Mouse (Mus musculus) brain, embryonic 14.5 days (tissue): ENCODE measurements around the gene Jade2. TPM values are rescaled to one million over a fixed set of nuclear protein-coding genes. Genes with fewer than 3 reads are reported as not detected.

Source experiments
- DNase-seq: peaks from one replicate; pipeline ENCODE4 v3.0.0-alpha.2; 2011; ENCODE audit warnings: low read depth
- CTCF ChIP-seq: fragments of 200-500 bp; IDR thresholded peaks from 2 replicates; pipeline ENCODE4 v1.5.1; 2012; ENCODE audit warnings: inconsistent platforms, mild to moderate bottlenecking, moderate library complexity, borderline replicate concordance; ENCODE audit not compliant: insufficient read depth, insufficient read length; ENCODE audit errors: extremely low read depth
- POLR2A ChIP-seq: fragments of 200-500 bp; IDR thresholded peaks from 2 replicates; pipeline ENCODE4 v1.6.1; 2012; ENCODE audit warnings: mild to moderate bottlenecking, inconsistent platforms, borderline replicate concordance; ENCODE audit not compliant: poor library complexity, insufficient read depth, insufficient read length, severe bottlenecking; ENCODE audit errors: extremely low read depth
- polyA plus RNA-seq: library from polyadenylated mRNA; depleted of rRNA; stranded (reverse); fragments of >200 nt; gene quantifications from 2 replicates; pipeline ENCODE4 v1.2.3, GENCODE M21; 2012

Gene Jade2
- polyA plus RNA-seq, 1 experiment: 1.1 TPM

DNA sequence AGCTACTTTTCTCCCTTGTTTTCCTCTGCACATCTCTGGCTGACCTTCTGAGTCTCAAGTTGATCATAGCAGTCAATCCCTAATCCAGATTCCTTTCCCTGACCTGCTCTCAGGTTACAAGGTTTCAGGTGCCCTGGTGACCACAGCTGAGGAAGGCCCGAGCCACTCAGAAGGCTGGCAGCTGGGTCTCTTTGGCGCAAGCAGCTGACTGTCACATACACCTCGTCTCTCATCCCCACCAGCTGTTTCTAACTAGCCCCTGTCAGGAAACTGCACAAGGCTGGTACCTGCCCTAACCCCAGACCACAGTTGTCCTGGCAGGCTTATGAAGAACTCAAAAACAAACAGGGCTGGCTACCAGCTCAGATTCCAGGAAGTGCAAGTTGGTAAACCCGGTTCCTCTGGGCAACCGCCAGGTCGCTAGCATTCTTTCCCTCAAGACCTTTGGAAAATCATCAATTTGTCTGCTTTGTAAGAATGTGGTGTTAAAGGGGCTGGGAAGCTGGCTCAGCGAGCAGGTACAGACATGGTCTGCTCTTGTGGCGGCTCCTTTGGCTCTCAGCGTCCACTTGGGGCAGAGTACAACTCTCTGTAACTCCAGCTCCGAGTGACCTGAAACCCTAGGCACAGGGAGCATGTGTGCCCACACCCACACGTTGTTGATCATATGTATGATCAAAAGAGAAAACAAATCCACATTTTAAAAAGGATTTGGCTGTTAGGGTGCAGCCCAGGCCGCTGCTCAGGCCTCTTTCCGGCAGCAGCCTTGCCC is 50.2 kb downstream of the Jade2 start:
- DNase-seq: no peak

GRCm38 (mm10) chr11:51805221-51805981 is 52.1 kb downstream of the Jade2 start:
- DNase-seq: peak; percentile 94
- TF ChIP-seq CTCF: no peak
- peak; percentile 46; the same call in 1 of the 2 replicates for TF ChIP-seq POLR2A

More for the DNA sequence above, 50.2 kb downstream of the Jade2 start:
- no peak for TF ChIP-seq POLR2A

GRCm38 (mm10) chr11:51800634-51801325 is 56.7 kb downstream of the Jade2 start:
- TF ChIP-seq POLR2A: no peak
- TF ChIP-seq CTCF: no peak
- no peak for DNase-seq

- DNase-seq: peak; percentile 7
- TF ChIP-seq POLR2A (no peak), CTCF (no peak)
Observed at GRCm38 (mm10) chr11:51796272-51796671, 61.2 kb downstream of the Jade2 start.

GRCm38 (mm10) chr11:51790662-51791061 is 66.8 kb downstream of the Jade2 start:
- TF ChIP-seq CTCF (no peak), POLR2A (no peak)
- no peak for DNase-seq

GRCm38 (mm10) chr11:51789735-51790134 is 67.7 kb downstream of the Jade2 start:
- peak; percentile 8 for DNase-seq

GRCm38 (mm10) chr11:51785926-51786325 is 71.5 kb downstream of the Jade2 start:
- no peak for DNase-seq
- TF ChIP-seq POLR2A (no peak), CTCF (peak; percentile 54; the same call in 1 of the 2 replicates)

DNA sequence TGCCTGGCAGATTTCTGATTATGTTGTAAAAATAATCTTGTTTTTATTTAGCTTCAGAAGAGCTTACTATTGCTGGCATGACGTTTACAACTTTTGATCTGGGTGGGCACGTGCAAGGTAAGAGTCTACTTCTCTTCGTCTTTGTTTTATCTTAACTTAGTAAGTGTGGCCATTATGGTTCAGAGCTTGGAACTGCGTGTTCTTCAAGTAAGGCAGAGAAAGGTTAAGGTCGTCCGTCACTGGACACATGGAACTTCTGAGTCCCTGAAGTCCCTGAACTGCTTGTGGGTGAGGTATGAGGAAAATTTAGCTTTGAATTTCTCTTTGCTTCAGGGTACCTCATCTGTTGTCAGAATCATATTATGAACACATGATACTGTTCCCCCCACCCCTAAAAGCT is 74.7 kb downstream of the Jade2 start:
- DNase-seq: no peak
- TF ChIP-seq CTCF (no peak), POLR2A (no peak)

GRCm38 (mm10) chr11:51780773-51781267 is 76.6 kb downstream of the Jade2 start:
- no peak for DNase-seq
- TF ChIP-seq CTCF (no peak), POLR2A (no peak)

- TF ChIP-seq CTCF: no peak
- TF ChIP-seq POLR2A: no peak
- DNase-seq: no peak
Observed at GRCm38 (mm10) chr11:51777478-51777877, 80.0 kb downstream of the Jade2 start.

DNA sequence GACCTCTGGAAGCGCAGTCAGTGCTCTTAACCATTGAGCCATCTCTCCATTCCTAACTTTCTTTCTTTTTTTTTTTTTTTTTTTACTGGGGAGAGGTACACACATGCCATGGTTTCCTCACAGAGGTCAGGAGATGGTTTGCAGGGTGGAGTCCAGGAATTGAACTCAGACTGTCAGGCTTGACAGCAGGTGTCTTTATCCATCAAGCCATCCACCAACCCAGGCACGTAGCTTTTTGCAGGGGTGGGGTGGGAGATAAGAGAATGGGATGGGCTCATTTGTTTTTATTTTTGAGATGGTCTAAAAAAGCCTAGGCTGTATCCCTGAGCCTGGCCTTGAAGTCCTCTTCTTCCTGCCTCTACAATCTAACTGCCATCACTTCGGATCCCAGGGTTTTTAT is 81.9 kb downstream of the Jade2 start:
- TF ChIP-seq POLR2A: no peak
- no peak for TF ChIP-seq CTCF
- no peak for DNase-seq

DNA sequence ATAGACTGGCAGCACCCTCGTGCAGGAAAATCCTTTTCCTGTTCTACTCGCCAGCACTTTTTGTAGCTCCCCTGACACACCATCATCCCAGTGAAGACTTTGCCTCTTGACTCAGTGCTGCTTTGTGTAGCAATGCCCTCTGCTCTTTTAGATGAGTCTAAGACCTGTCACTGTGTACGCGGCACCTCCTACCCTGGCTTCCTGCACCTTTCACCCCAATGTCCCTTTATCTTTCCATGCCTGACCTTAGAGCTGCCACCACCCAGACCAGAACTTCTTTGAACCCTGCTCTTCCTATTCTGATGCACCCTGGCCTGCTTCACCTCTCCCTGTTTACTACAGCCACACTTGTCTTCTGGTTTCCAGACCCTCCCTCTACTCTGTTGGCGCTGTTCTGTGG is 89.2 kb downstream of the Jade2 start:
- no peak for TF ChIP-seq CTCF
- TF ChIP-seq POLR2A: no peak
- no peak for DNase-seq
